Mouse (Mus musculus) limb, embryonic 13.5 days (tissue): ENCODE results near the gene Camsap2. TPM values are rescaled to one million over a fixed set of nuclear protein-coding genes. Genes with fewer than 3 reads are reported as not detected.

Experiments
- ATAC-seq: fragments of 200-750 bp; cut with Nextera tagmentation; 2 replicates; pipeline ENCODE4 v1.8.0; 2017; ENCODE audit warnings: low read depth, moderate number of reproducible peaks, moderate TSS enrichment; ENCODE audit not compliant: low FRiP score
- H3K27ac ChIP-seq: fragments of 300-500 bp; sonication (generic); 2 replicates; pipeline ENCODE4 v1.5.1; 2015; ENCODE audit warnings: inconsistent platforms, mild to moderate bottlenecking, moderate library complexity
- H3K27me3 ChIP-seq: fragments of 300-500 bp; sonication (generic); 2 replicates; pipeline ENCODE4 v1.6.1; 2015; ENCODE audit warnings: mild to moderate bottlenecking, inconsistent platforms
- H3K36me3 ChIP-seq: fragments of 300-500 bp; sonication (generic); 2 replicates; pipeline ENCODE4 v1.6.1; 2015; ENCODE audit warnings: inconsistent platforms, mild to moderate bottlenecking, moderate library complexity
- H3K4me1 ChIP-seq: fragments of 300-500 bp; sonication (generic); 2 replicates; pipeline ENCODE4 v1.6.1; 2015; ENCODE audit warnings: inconsistent platforms
- H3K4me2 ChIP-seq: fragments of 300-500 bp; sonication (generic); replicated peaks from 2 replicates; pipeline ENCODE4 v1.6.1; 2015; ENCODE audit warnings: inconsistent platforms, mild to moderate bottlenecking, moderate library complexity
- H3K4me3 ChIP-seq: fragments of 300-500 bp; sonication (generic); 2 replicates; pipeline ENCODE4 v1.5.1; 2015; ENCODE audit warnings: moderate library complexity, mild to moderate bottlenecking, inconsistent platforms
- H3K9ac ChIP-seq: fragments of 300-500 bp; sonication (generic); 2 replicates; pipeline ENCODE4 v1.6.1; 2015; ENCODE audit warnings: mild to moderate bottlenecking, inconsistent platforms
- H3K9me3 ChIP-seq: fragments of 300-500 bp; sonication (generic); 2 replicates; pipeline ENCODE4 v1.6.1; 2016; ENCODE audit warnings: inconsistent platforms
- WGBS: fragments of 180-500 bp; shearing (Covaris S2); methylation state at CpG from one replicate; pipeline ENCODE4 v1.1.7; 2015; 5-methylcytosine and 5-hydroxymethylcytosine counted together
- polyA plus RNA-seq: library from polyadenylated mRNA; unstranded; fragments of >200 nt; fragmentation: Nextera tagmentation; extraction: Ambion mirVana; gene quantifications from 2 replicates; pipeline ENCODE4 v1.2.1, GENCODE M21; 2015

The Camsap2 gene
- polyA plus RNA-seq, 1 experiment from 2014 or later = 9.9 TPM

GRCm38 (mm10) chr1:136340541-136340940 is 5.4 kb downstream of the Camsap2 start:
- Histone ChIP-seq H3K4me2 (no peak overlapping the region), H3K36me3 (peaks cover 12% of the 10 kb centered on the region; the same call in 1 of the 2 replicates), H3K9me3 (no peaks in the 10 kb centered on the region), H3K27ac (no peak overlapping the region), H3K4me3 (no peak overlapping the region), H3K4me1 (peaks cover 31% of the 10 kb centered on the region), H3K27me3 (no peaks in the 10 kb centered on the region), H3K9ac (no peak overlapping the region)
- ATAC-seq = no peak
- 97% methylated on average over 3 of the region's 3 CpGs for WGBS

- no peak for ATAC-seq
- Histone ChIP-seq H3K27me3 (no peaks in the 10 kb centered on the region), H3K27ac (no peak overlapping the region)
These were observed 11.2 kb downstream of the Camsap2 start for GRCm38 (mm10) chr1:136334743-136335142.

DNA sequence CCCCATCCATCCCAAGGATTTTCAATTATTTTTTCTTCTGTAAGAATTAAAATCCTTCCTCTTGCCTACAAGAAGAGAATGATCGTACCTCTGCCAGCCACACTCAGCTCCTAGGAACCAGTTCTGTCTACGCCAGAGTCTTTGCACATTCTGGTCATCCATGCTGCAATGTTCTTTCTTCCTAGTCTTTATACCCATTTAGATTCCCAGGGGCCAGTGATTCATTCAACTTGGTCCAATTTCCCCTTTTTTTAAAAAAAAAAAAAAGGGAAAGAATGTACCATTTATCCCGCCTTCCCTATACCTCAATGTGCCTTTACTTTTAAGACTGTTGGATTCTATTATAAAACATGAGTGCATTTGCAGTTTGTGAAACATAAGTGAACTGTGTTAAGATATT is 12.4 kb downstream of the Camsap2 start:
- no peak overlapping the region for H3K4me3 ChIP-seq
- H3K27me3 ChIP-seq = no peaks in the 10 kb centered on the region
- H3K9ac ChIP-seq = no peak overlapping the region
- H3K27ac ChIP-seq = no peak overlapping the region
- H3K36me3 ChIP-seq = peaks cover 9% of the 10 kb centered on the region
- ATAC-seq = no peak
- H3K9me3 ChIP-seq = no peaks in the 10 kb centered on the region
- H3K4me2 ChIP-seq = no peak overlapping the region
- H3K4me1 ChIP-seq = peaks cover 5% of the 10 kb centered on the region
- 88% methylated on average over 3 of the region's 3 CpGs for WGBS

More at GRCm38 (mm10) chr1:136334743-136335142, 11.2 kb downstream of the Camsap2 start:
- H3K9ac ChIP-seq = no peak overlapping the region
- WGBS = 88% methylated on average over 10 of the region's 10 CpGs
- no peaks in the 10 kb centered on the region for H3K9me3 ChIP-seq
- no peak overlapping the region for H3K4me3 ChIP-seq
- no peak overlapping the region for H3K4me2 ChIP-seq
- peaks cover 3% of the 10 kb centered on the region; the same call in 1 of the 2 replicates for H3K4me1 ChIP-seq
- H3K36me3 ChIP-seq = peaks cover 10% of the 10 kb centered on the region

GRCm38 (mm10) chr1:136333071-136333470 is 12.8 kb downstream of the Camsap2 start:
- Histone ChIP-seq H3K4me1 (peaks cover 9% of the 10 kb centered on the region), H3K27ac (no peak overlapping the region), H3K9me3 (no peaks in the 10 kb centered on the region), H3K9ac (no peak overlapping the region), H3K36me3 (peaks cover 9% of the 10 kb centered on the region), H3K4me3 (no peak overlapping the region), H3K27me3 (no peaks in the 10 kb centered on the region), H3K4me2 (no peak overlapping the region)
- no peak for ATAC-seq
- 92% methylated on average over 7 of the region's 7 CpGs for WGBS

DNA sequence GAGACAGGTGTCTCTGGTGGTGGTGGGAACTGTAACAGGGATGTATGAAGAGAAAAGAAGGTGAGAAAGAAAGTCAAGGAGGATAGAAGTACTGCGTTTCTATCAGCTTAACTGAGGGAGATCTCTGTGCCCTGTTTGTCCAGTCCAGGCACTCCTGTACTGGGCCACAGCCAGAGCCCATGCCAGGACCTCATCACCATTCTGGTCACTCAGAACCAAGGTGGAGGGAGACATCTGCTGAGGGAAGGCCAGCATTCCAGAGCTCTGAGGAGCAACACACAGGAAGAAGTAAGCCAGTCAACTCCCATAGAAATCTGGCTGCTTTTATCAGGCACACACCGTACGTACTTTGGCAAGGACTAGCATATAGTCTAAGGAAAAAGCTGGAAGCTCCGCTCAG is 14.1 kb downstream of the Camsap2 start:
- no peak for ATAC-seq
- peaks cover 9% of the 10 kb centered on the region for H3K36me3 ChIP-seq
- 92% methylated on average over 4 of the region's 4 CpGs for WGBS
- no peak overlapping the region for H3K27ac ChIP-seq
- H3K9me3 ChIP-seq = no peaks in the 10 kb centered on the region
- H3K4me3 ChIP-seq = no peak overlapping the region
- H3K27me3 ChIP-seq = no peaks in the 10 kb centered on the region
- peaks cover 10% of the 10 kb centered on the region for H3K4me1 ChIP-seq
- no peak overlapping the region for H3K4me2 ChIP-seq
- no peak overlapping the region for H3K9ac ChIP-seq

DNA sequence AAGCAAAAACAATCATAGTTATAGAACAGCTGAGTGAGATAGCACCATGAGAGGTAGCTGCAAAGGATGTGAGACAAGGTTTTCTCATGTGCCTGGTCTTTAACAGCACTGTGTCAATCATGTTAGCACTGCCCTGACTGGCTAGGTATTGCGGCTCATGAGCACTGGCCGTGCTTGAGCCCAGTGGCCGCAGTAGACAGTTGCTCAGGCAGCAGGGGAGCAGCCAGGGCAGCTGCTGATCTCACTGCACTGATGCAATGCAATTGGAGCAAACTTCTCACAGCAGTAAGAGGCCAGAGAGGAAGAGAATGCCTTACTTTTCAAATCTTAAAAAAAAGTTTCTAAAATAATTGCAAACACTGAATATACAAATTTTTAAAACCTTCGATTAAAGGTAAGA is 16.5 kb downstream of the Camsap2 start:
- Histone ChIP-seq H3K9ac (no peak overlapping the region), H3K4me1 (peaks cover 20% of the 10 kb centered on the region), H3K4me3 (no peak overlapping the region), H3K27me3 (no peaks in the 10 kb centered on the region), H3K9me3 (no peaks in the 10 kb centered on the region), H3K36me3 (peaks cover 10% of the 10 kb centered on the region), H3K27ac (no peak overlapping the region), H3K4me2 (no peak overlapping the region)
- 80% methylated on average over 4 of the region's 4 CpGs for WGBS
- no peak for ATAC-seq

GRCm38 (mm10) chr1:136328640-136329039 is 17.3 kb downstream of the Camsap2 start:
- Histone ChIP-seq H3K9ac (no peak overlapping the region), H3K4me3 (no peak overlapping the region), H3K36me3 (peaks cover 15% of the 10 kb centered on the region), H3K9me3 (no peaks in the 10 kb centered on the region), H3K4me1 (peaks cover 17% of the 10 kb centered on the region), H3K27me3 (no peaks in the 10 kb centered on the region), H3K27ac (no peak overlapping the region), H3K4me2 (no peak overlapping the region)
- 12% methylated on average over 2 of the region's 2 CpGs for WGBS
- ATAC-seq = no peak

DNA sequence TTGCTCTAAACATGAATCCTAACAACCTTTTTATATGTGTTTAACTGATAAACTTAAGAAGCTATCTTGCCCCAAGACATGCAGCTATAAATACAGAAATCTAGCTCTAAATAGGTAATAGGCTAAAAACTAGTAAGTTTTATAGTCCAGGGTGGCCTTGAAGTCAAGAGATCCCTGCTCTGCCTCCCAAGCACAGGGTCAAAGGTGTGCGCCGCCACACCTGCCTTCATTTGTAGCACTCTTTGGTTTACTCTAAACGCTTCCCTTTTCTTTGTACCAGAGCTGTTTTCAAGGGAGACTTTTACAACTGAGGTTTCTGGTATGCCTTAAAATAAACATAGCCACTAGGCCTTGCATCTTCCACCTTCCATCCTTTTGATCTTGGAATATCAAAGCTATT is 18.3 kb downstream of the Camsap2 start:
- Histone ChIP-seq H3K4me2 (no peak overlapping the region), H3K36me3 (peaks cover 23% of the 10 kb centered on the region), H3K9me3 (no peaks in the 10 kb centered on the region), H3K9ac (no peak overlapping the region), H3K4me1 (peaks cover 17% of the 10 kb centered on the region), H3K4me3 (no peak overlapping the region), H3K27ac (no peak overlapping the region), H3K27me3 (no peaks in the 10 kb centered on the region)
- WGBS = 50% methylated on average over 3 of the region's 3 CpGs
- no peak for ATAC-seq

GRCm38 (mm10) chr1:136325933-136326332 is 20.0 kb downstream of the Camsap2 start:
- H3K9me3 ChIP-seq = no peaks in the 10 kb centered on the region
- H3K4me3 ChIP-seq = no peak overlapping the region
- 7% methylated on average over 4 of the region's 4 CpGs for WGBS
- H3K36me3 ChIP-seq = peaks cover 24% of the 10 kb centered on the region
- H3K9ac ChIP-seq = peak overlapping the region; percentile 53
- ATAC-seq = no peak
- H3K4me1 ChIP-seq = peaks cover 17% of the 10 kb centered on the region
- no peak overlapping the region for H3K4me2 ChIP-seq
- no peaks in the 10 kb centered on the region for H3K27me3 ChIP-seq
- H3K27ac ChIP-seq = peak overlapping the region; percentile 22; the same call in 1 of the 2 replicates

GRCm38 (mm10) chr1:136322331-136322730 is 23.6 kb downstream of the Camsap2 start:
- peaks cover 24% of the 10 kb centered on the region for H3K36me3 ChIP-seq
- no peak overlapping the region for H3K9ac ChIP-seq
- WGBS = 93% methylated on average over 4 of the region's 4 CpGs
- no peak overlapping the region for H3K27ac ChIP-seq
- no peak overlapping the region for H3K4me3 ChIP-seq
- peaks cover 10% of the 10 kb centered on the region for H3K4me1 ChIP-seq
- ATAC-seq = no peak
- no peaks in the 10 kb centered on the region for H3K27me3 ChIP-seq
- H3K4me2 ChIP-seq = no peak overlapping the region
- no peaks in the 10 kb centered on the region for H3K9me3 ChIP-seq

DNA sequence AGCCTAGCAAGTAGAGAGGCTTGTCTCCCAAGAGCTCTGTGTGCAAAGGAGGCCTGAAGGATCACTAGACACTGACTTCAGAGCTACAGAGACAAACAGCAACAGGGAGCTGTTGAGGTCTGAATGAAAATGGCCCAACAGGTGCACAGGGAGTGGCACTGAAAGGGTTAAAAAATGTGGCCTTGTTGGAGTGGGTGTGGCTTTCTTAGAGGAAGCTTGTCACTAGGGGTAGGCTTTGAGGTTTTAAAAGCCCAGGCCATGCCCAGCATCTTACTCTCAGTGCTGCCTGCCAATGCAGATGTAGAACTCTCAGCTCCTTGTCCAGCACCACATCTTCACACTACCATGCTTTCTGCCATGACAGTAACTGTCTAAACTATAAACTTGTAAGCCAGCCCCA is 29.6 kb downstream of the Camsap2 start:
- Histone ChIP-seq H3K27me3 (no peaks in the 10 kb centered on the region), H3K4me3 (no peak overlapping the region), H3K36me3 (0 out of 2 replicates have a peak, but pooled peaks cover 3% of the 10 kb centered on the region), H3K9me3 (no peaks in the 10 kb centered on the region), H3K4me1 (peaks cover 17% of the 10 kb centered on the region), H3K9ac (no peak overlapping the region), H3K27ac (no peak overlapping the region), H3K4me2 (no peak overlapping the region)
- ATAC-seq = no peak

DNA sequence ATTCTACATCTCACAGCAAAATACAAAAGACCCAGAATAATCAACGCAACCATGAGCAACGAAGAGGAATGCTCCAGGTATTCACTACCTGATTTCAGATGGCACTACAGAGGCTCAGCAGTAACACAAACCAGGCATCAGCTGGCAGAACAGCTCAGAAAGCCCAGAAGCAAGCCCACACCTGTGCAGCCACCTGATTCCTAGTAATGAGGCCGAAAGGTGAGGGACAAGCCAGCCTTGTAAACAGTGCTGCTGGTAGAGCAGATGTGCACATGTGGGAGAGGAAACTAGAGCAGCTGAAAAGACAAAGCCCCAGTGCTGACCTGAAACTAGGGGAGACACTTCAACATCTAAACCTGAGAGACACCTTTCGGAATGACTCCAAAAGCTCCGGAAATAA is 36.7 kb downstream of the Camsap2 start:
- H3K4me1 ChIP-seq = peaks cover 21% of the 10 kb centered on the region
- H3K9me3 ChIP-seq = no peaks in the 10 kb centered on the region
- H3K36me3 ChIP-seq = no peaks in the 10 kb centered on the region
- ATAC-seq = no peak
- 74% methylated on average over 5 of the region's 5 CpGs for WGBS
- no peak overlapping the region for H3K4me3 ChIP-seq
- H3K27ac ChIP-seq = no peak overlapping the region
- no peak overlapping the region for H3K9ac ChIP-seq
- no peaks in the 10 kb centered on the region for H3K27me3 ChIP-seq
- H3K4me2 ChIP-seq = no peak overlapping the region

DNA sequence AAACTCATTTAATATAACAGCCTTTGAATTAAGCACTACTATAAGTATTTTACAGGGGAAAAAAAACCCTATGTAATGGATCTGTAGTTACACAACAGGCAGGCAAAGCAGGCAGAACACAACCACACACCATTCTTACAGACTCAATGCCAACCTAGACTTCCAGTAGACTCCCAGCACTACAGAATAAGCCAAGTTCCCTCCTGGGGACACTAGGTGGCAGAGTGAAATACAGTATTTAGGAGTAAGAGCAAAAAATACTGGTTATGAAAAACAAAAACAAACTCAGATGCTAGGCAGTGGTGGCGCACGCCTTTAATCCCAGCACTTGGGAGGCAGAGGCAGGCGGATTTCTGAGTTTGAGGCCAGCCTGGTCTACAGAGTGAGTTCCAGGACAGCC is 39.5 kb downstream of the Camsap2 start:
- H3K4me3 ChIP-seq = no peak overlapping the region
- WGBS = 86% methylated on average over 3 of the region's 3 CpGs
- H3K4me2 ChIP-seq = no peak overlapping the region
- no peaks in the 10 kb centered on the region for H3K27me3 ChIP-seq
- ATAC-seq = no peak
- H3K36me3 ChIP-seq = peaks cover 9% of the 10 kb centered on the region; the same call in 1 of the 2 replicates
- peaks cover 16% of the 10 kb centered on the region for H3K4me1 ChIP-seq
- no peak overlapping the region for H3K9ac ChIP-seq
- H3K9me3 ChIP-seq = no peaks in the 10 kb centered on the region
- H3K27ac ChIP-seq = no peak overlapping the region
